Mouse (Mus musculus): ENCODE measurements at regions not wholly inside any gene's neighbourhood (a gene's known extent, or its start where the extent isn't known, plus 50 kb on each side); places are given as distances from the start of the nearest gene placed in this dataset.

GRCm38 (mm10) chr2:30743976-30744620 lies 59.4 kb downstream of the 1700001O22Rik start:
- peak; percentile 68 for DNase-seq (ENCODE audit: low spot score)

DNA sequence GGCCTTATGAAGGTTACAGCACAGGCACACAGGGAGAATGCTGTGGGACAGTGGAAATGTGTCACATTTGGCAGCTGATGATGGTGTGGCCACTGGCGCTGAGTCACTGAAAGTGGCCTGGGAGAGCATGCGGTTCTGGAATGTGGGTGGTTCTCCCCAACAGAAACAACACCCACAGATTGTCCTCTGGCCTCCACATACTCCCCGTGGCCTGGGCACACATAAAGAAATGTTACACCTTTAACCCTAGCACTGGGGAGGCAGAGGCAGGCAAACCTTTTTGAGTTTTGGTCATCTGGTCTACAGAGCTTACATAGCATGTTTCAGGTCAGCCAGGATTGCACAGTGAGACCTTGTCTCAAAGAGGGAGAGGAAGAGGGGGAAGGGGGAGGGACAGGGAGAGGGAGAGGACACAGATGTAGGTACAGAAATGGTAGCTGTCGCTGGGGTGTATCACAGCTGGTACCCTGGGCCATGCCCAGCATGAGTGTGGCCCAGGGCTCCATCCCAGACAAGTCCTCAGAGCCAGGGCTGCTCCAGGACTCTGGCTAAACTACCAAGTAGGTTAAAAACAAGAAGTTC lies 60.1 kb downstream of the 1700001O22Rik start:
- DNase-seq (ENCODE audit: low spot score): no peak

DNA sequence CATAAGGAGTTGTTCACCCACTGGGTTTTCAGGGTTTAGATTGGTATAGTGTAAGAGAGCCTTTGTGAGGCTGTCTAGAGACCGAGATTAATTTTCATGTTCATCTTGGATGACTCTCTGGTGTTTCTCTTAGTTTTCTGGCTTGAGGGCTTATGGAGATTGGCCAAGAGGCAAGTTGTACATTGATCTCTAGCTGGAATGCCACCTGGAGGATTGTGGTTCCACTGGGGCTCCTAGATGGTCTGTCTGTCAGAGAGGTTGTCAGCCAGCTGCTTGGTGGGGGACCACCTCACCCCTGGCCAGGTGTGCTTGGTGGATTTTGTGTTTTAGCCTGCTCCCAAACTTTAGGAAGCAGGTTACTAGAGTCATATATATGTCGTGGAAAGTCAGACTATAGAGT lies 62.0 kb downstream of the 1700001O22Rik start:
- no peak for DNase-seq (ENCODE audit: low spot score)

DNA sequence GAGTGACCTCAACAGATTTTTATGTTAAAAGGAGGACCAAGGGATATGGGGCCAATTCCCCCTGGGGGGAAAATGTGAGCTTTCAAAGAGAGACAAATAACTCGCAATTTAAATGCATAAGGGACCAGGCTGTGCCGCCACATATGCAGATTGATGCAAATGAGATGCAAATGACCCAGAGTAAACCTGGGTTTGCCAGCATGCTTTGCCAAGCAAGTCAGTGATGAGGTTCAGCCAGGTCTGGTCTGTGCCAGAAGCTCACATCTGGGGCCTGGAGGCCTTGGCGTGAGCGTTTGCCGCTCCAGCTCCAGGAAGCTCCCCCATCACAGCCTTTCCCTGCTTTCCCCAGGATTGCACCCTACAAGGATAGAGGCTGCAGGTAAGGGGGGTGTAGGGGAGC lies 65.7 kb downstream of the 1700001O22Rik start:
- no peak for DNase-seq (ENCODE audit: low spot score)

GRCm38 (mm10) chr2:30736705-30737104 lies 66.8 kb downstream of the 1700001O22Rik start:
- DNase-seq (ENCODE audit: low spot score): no peak

DNA sequence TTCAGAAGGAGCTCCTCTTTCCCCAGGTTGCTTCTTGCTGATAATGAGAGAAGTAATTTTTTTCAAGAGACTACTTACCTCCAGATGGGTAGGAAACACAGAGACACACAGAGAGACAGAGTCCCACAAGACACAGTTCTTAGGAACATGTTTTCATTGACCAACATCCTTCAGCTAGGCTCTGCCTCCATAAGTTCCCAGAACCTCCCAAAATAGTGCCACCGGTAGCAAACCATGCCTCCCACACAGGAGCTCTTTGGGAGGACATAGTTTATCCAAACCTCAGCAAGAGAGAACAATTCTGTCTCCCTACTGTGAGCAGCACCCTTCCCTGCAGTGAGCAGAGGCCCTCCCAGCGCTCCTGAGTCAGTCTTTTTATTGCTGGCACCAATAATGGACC lies 67.2 kb downstream of the 1700001O22Rik start:
- no peak for DNase-seq (ENCODE audit: low spot score)

DNA sequence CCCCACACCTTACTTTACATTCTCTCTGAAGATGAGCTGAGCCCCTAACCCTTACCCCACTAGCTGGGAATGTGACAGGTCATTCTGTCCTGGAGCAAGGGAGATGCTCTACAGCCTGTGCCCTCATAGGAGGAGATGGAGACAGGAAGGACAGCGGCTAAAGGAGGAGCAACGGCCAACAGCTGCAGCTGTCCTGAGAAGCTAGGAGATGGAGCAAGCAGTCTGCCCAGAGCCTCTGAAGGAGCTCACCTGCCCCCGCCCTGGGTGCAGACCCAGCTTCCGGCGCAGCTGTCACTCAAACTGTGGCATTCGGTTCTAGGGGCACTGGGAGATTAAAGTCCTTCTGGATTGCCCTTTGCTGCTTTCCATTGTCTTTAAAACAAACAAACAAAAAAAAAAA lies 69.6 kb downstream of the 1700001O22Rik start:
- DNase-seq (ENCODE audit: low spot score): peak; percentile 77

GRCm38 (mm10) chr2:30731832-30732231 lies 71.6 kb downstream of the 1700001O22Rik start:
- DNase-seq (ENCODE audit: low spot score): no peak

GRCm38 (mm10) chr2:30727948-30728347 lies 75.5 kb downstream of the 1700001O22Rik start:
- no peak for DNase-seq (ENCODE audit: low spot score)

DNA sequence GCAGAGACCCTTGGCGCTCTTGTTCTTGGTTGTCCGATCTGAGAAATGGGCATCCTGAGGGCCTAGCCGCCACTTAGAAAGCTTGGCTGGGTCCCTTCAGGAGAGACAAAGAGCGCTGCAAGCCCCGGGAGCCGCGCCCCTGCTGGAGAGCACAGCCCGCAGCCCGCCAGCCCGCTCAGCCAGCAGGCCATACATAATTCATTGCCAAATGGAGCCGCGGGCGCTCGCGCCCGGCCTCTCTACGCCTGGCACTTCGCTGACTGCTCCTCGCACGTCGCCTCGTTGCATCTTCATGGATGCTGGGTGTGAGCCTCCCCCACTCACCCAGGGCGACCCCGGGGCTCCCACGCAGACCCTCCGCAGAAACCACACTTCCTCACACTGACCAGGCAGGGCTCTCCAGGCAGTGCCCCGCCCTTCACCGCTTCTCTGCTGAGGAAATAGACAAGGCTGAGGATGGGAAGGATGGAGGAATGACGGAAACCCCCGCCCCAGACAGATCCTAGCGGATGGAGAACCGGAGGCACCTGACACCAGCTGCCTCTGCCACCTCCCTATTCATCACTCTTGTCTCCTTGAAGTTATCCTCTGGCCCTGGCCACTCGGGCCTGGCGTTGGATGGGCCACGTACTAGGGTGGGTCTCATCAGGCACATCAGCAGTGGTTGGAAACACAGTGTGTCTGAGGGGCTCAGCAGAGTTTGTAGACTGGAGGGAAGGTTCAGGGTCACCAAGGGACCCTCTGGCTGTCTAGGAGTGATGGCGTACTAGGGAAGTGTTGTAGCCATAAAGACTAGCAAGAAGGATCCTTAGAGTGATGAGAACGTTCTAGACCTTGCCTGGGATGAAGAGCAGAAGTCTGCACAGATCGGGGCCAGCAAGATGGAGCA lies 77.6 kb downstream of the 1700001O22Rik start:
- DNase-seq (ENCODE audit: low spot score): peak; percentile 76

- no peak for DNase-seq (ENCODE audit: low spot score)
Observed at GRCm38 (mm10) chr2:30725186-30725585, 78.3 kb downstream of the 1700001O22Rik start.

- no peak for DNase-seq (ENCODE audit: low spot score)
Observed at GRCm38 (mm10) chr2:30724521-30724920, 78.9 kb downstream of the 1700001O22Rik start.

DNA sequence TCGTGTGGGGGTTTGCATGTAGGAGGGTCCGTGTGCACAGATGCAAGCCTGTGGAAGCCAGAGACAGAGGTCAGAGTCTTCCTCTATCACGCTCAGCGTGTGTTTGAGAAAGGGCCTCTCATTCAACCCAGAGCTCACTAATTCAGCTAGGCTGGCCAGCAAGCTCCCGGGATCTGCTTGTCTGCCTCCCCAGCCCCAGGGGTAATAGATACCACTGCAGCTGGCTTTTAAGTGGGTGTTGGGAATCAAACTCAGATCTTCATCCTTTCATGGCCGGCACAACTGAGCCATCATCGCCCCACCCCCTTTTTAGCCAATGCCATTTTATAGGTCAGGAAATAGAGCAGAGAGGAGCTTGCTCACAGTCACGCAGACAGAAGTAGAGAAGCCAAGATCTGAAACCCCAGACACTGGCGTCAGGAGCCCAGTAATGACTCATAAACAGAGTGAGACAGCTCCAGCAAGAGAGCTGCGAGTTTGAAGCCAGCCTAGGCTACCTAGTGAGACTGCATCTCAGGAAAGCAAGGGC lies 80.3 kb downstream of the 1700001O22Rik start:
- DNase-seq (ENCODE audit: low spot score): no peak

DNA sequence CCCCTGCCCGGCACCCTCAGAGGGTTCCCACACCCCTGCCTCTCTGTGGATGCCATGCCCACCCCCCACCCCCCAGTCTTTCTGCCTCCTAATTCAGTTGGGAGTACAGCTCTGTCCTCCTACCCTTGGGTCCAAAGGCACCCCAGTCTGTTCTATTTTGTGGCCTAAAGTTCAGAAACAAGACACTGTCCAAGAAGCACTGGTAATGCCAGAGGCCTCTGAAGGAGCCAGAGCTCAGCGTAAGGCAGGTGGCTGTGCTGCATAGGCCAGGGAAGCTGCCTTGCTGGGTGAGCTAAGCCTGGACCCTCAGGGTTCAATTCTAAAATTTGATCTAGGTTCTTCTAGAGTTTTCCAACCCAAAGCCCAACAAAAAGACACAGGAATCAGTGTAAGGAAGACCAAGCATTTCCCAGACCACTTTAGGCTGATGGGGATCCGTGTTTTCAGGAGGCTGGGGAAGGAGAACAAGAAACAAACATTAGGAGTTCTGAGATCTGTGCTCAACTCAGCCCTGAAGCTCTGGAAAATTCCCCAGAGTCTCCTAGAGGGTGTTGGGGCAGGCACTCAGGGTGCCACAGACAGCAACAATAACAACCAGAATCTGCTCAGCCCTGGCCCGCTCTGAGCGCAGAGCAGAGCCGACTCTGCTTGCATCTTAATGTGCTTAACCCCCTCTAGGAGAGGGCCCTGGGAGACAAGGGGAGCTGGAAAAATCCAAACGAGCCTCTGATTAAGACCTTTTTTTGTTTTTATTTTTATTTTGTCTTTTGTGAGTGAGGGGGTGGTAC lies 81.0 kb downstream of the 1700001O22Rik start:
- DNase-seq (ENCODE audit: low spot score): no peak

- no peak for DNase-seq (ENCODE audit: low spot score)
Observed at GRCm38 (mm10) chr2:30721473-30722262, 81.8 kb downstream of the 1700001O22Rik start.

GRCm38 (mm10) chr2:30721048-30721461 lies 82.4 kb downstream of the 1700001O22Rik start:
- no peak for DNase-seq (ENCODE audit: low spot score)

GRCm38 (mm10) chr2:30720291-30720690 lies 83.2 kb downstream of the 1700001O22Rik start:
- DNase-seq (ENCODE audit: low spot score): no peak

- peak; percentile 60 for DNase-seq (ENCODE audit: low spot score)
Observed at GRCm38 (mm10) chr2:30719611-30720290, 83.7 kb downstream of the 1700001O22Rik start.

DNA sequence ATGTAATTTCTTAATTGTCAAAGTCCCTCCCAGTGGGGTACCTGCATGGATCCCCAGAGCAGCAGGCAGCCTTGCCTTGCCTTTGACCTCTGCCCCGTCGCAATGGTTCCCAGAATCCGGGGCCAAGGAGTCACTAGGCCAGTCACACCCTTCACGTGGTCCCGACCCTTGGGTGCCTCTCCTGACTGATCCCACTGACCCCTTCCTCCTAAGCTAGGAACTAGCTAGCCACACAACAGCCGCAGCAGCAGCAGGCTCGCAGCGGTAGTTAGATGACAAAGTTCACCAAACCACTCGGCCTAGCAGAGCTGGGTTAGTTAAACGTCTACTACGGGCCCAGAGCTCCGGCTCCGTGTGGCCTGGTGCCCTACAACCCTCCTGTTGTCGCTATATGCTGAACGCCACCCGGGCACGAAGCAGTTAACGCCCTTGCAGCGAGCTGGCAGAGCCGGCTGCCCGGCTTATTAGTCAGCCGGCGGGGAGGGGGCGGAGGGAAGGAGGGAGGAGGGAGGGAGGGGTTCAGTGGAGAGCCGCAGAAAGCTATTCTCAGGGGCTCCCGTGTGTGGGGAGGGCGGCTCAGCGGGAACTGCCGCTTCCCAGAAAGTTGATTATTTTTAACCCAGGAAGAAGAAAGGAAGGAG lies 84.6 kb downstream of the 1700001O22Rik start:
- peak; percentile 95 for DNase-seq (ENCODE audit: low spot score)

- DNase-seq (ENCODE audit: low spot score): peak; percentile 97
Observed at GRCm38 (mm10) chr2:30718329-30718675, 85.2 kb downstream of the 1700001O22Rik start.

All from yolk sac, embryonic 10.5 days (tissue).